Mouse (Mus musculus): ENCODE results near the gene Olfr73.
"Not testable (repeated sequence)": the region's sequence is repeated elsewhere in the genome, so short reads cannot be mapped to it uniquely, and the experiment has no call there.

The Olfr73 gene

DNA sequence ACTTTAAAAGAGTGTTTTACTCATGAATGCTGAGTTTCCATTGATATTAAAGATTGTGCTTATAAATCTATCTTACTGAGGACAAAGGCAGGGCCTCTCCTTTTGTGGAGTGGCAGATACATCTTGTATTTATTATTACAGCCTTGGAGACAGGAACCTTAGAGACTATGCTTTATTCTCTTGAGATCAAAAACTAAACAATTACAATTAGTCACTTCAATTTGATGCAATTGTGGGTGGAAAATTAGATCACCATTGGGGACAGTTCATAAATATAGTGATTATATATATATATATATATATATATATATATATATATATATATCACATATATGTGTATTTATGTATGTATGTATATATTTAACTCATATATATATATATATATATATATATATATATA lies at the start of gene Olfr73:
Gene Olfr73, minus strand, starts transcription at position 101 of the 400 bp plus-strand sequence.
- DNase-seq (ENCODE audit: low spot score) = no peak

DNA sequence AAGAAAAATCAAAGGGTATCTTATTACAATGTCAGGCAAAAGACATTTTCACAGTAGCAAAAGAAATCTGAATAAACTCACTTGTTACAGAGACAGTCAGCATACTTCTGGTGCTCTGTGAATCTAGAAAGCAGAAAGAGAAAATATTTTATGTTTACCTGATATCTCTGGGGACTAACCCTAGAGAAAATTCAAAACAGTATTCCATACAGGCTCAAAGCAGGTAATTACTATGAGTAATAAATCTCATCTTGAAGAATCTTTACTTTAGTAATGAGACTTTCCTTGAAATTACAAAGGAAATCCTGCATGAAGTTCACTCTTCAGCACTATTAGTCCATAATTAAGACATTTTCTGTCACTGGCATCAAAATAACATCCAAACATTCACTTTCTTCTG lies 34.2 kb upstream of the Olfr73 start, which contains the start of gene Olfr1163:
Gene Olfr1163, minus strand, starts transcription at position 101 of the 400 bp plus-strand sequence.
- no peak for DNase-seq (ENCODE audit: low spot score)

DNA sequence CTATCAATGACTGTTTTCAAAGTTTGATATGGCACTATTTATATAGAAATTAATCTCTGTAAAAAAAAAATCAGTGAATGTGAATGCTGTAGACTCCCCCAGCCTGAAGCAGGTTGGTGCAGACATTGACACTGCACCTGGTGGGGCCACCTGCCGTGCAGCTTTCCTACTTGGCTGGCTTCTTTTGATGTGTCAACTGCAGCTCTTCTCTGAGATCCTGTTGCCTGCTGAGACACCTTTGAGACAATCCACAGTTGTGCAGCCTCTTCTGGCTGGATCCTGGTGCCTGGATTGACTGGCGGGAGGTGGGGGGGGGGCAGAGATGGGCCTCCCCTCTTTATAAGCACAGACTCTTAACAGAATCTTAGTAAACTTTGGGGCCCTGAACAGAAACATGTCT lies 26.1 kb upstream of the Olfr73 start:
- no peak for DNase-seq (ENCODE audit: low spot score)

DNA sequence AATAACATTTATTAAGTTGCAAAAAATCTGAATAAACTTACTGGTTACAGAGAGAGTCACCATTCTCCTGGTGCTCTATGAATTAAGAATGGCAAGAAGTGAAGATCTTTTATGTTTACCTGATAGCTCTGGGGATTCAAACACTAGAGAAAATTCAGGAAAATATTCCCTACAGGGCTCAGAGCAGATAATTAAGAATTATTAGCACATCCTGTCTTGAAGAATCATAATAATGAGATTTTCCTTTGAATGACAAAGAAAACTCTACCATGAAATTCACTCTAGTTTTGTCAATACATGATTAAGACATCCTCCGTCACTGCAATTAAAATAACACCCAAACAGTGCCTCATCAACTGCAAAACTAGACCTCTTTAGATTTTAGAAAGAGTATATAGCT lies 13.5 kb upstream of the Olfr73 start, which contains the start of gene Olfr1162:
Gene Olfr1162, minus strand, starts transcription at position 101 of the 400 bp plus-strand sequence.
- no peak for DNase-seq (ENCODE audit: low spot score)

DNA sequence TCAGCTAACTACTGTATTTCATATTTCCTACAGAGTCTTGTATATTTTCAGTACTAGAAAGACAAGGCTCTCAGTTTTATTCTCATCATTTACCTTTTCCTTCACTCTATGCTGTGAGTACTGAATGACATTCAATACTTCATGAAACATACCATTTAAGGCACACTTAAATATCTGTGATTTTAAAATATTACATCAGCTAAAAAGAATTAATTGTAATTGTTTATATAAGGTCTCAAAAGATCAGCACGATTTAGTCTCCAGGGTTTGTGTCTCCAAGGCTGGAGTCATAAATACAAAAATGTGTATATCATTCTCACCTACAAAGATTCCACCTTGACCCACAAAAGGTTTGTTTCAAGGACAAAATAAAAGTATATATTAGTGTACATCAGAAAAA lies 15.0 kb downstream of the Olfr73 start, which contains the start of gene Olfr1161:
Gene Olfr1161, plus strand, starts transcription at position 301 of the 400 bp plus-strand sequence.
- not testable (repeated sequence) for DNase-seq (ENCODE audit: low spot score)

DNA sequence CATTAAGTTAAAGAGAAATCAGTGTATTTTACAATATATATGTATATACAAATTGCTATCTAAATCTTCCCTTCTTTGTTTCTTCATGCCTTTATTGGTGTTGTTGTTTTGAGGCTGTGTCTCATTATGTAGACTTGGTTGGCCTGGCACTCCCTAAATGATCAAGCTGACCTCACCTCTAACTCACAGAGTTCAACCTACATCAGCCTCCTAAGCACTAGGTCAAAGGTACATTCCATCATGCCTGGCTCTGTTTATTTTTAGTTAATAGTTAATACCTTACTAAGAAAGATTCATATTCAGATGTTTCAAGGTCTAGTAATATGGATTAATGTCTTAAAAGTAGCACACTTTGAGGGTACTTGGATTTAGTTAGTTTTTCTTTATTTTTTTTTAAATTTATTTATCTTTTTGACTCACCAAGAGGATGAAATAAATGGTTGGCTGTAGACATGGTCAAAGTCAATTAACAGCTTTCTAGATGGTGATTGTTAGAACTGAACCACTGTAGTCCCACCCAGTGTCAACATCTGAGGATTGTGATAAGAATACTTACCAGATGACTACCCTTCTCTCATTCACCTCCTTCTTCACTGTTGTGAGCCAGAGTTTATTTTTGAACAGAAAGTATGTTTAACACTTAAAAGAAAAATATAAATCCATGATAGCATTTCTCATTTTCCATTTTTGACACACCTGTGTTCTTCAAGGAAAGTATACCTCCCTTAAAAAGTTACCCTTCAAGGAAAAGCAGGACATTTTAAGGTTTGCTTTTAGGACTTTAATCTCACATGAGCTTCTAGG lies 29.8 kb downstream of the Olfr73 start, which contains the start of gene Olfr1160:
Gene Olfr1160, minus strand, starts transcription at position 754 of the 804 bp plus-strand sequence.
- no peak for DNase-seq (ENCODE audit: low spot score)

DNA sequence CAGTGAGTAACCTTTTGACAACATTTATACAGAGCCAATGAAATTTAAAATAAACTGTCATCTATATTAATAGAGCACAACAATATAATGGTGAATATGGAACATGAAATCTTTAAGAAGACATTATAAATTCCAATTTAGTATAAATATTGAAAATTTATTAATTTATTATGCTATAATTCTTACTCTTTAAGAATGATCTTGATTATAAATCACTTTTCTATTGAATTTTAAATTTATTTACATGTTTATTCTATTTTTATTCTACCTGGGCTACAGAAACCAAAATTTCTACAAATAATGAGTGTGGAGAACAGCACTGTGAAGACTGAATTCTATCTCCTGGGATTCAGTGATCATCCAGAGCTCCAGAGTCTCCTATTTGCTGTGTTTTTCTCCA lies 47.7 kb downstream of the Olfr73 start, which contains the start of gene Olfr1158:
Gene Olfr1158, plus strand, starts transcription at position 301 of the 400 bp plus-strand sequence.
- DNase-seq (ENCODE audit: low spot score) = no peak

Measured in ovary, postnatal 10 days (tissue).